Mouse (Mus musculus) stomach, embryonic 16.5 days (tissue): ENCODE data around the gene Pacsin2. TPM values are rescaled to one million over a fixed set of nuclear protein-coding genes. Genes with fewer than 3 reads are reported as not detected.

Experiments used
- ATAC-seq: fragments of 200-750 bp; cut with Nextera tagmentation; 2 replicates; pipeline ENCODE4 v1.8.0; 2017; ENCODE audit warnings: moderate number of reproducible peaks, moderate TSS enrichment; ENCODE audit not compliant: insufficient read depth, low FRiP score
- H3K27ac ChIP-seq: fragments of 300-500 bp; sonication (generic); 2 replicates; pipeline ENCODE4 v1.5.1; 2014; ENCODE audit warnings: low read length
- H3K27me3 ChIP-seq: fragments of 300-500 bp; sonication (generic); 2 replicates; pipeline ENCODE4 v1.6.1; 2014; ENCODE audit warnings: low read length, control low read depth, mixed read lengths; ENCODE audit not compliant: control insufficient read depth, insufficient read depth
- H3K36me3 ChIP-seq: fragments of 300-500 bp; sonication (generic); 2 replicates; pipeline ENCODE4 v1.6.1; 2014; ENCODE audit warnings: low read length; ENCODE audit not compliant: control insufficient read depth, insufficient read depth
- H3K4me1 ChIP-seq: fragments of 300-500 bp; sonication (generic); 2 replicates; pipeline ENCODE4 v1.6.1; 2014; ENCODE audit warnings: low read length, control low read depth, mixed read lengths; ENCODE audit not compliant: control insufficient read depth, insufficient read depth
- H3K4me2 ChIP-seq: fragments of 300-500 bp; sonication (generic); 2 replicates; pipeline ENCODE4 v1.6.1; 2014; ENCODE audit warnings: low read depth, low read length, mixed read lengths
- H3K4me3 ChIP-seq: fragments of 300-500 bp; sonication (generic); replicated peaks from 2 replicates; pipeline ENCODE4 v1.5.1; 2014; ENCODE audit warnings: mild to moderate bottlenecking, low read length
- H3K9ac ChIP-seq: fragments of 300-500 bp; sonication (generic); 2 replicates; pipeline ENCODE4 v1.6.1; 2014; ENCODE audit warnings: low read length
- H3K9me3 ChIP-seq: fragments of 300-500 bp; sonication (generic); replicated peaks from 2 replicates; pipeline ENCODE4 v1.6.1; 2016; ENCODE audit warnings: low read length, control low read depth; ENCODE audit not compliant: control insufficient read depth
- WGBS: fragments of 180-500 bp; shearing (Covaris S2); extraction: QIAGEN DNeasy Blood & Tissue Kit; methylation state at CpG from one replicate; pipeline ENCODE4 v1.1.7; 2014; 5-methylcytosine and 5-hydroxymethylcytosine counted together
- polyA plus RNA-seq: library from polyadenylated mRNA; unstranded; fragments of >200 nt; fragmentation: Nextera tagmentation; extraction: Ambion mirVana; gene quantifications from 2 replicates; pipeline ENCODE4 v1.2.1, GENCODE M21; 2015

The Pacsin2 gene
- polyA plus RNA-seq, 1 experiment from 2014 or later = 64.5 TPM

GRCm38 (mm10) chr15:83482645-83483224 is 18.3 kb upstream of the Pacsin2 start:
- no peaks in the 10 kb centered on the region for H3K27me3 ChIP-seq
- no peaks in the 10 kb centered on the region; the same call in 1 of the 2 replicates for H3K36me3 ChIP-seq
- no peak for ATAC-seq
- H3K4me2 ChIP-seq = no peak overlapping the region
- H3K4me1 ChIP-seq = no peaks in the 10 kb centered on the region
- 73% methylated on average over 8 of the region's 8 CpGs for WGBS
- H3K27ac ChIP-seq = no peak overlapping the region
- no peak overlapping the region for H3K9ac ChIP-seq
- H3K4me3 ChIP-seq = no peak overlapping the region
- H3K9me3 ChIP-seq = no peaks in the 10 kb centered on the region

GRCm38 (mm10) chr15:83481236-83481780 is 16.9 kb upstream of the Pacsin2 start:
- no peak overlapping the region for H3K4me2 ChIP-seq
- H3K27ac ChIP-seq = no peak overlapping the region
- H3K4me1 ChIP-seq = no peaks in the 10 kb centered on the region
- no peaks in the 10 kb centered on the region; the same call in 1 of the 2 replicates for H3K36me3 ChIP-seq
- H3K4me3 ChIP-seq = no peak overlapping the region
- 66% methylated on average over 10 of the region's 10 CpGs for WGBS
- H3K9ac ChIP-seq = no peak overlapping the region
- no peaks in the 10 kb centered on the region for H3K27me3 ChIP-seq
- ATAC-seq = no peak
- H3K9me3 ChIP-seq = no peaks in the 10 kb centered on the region

DNA sequence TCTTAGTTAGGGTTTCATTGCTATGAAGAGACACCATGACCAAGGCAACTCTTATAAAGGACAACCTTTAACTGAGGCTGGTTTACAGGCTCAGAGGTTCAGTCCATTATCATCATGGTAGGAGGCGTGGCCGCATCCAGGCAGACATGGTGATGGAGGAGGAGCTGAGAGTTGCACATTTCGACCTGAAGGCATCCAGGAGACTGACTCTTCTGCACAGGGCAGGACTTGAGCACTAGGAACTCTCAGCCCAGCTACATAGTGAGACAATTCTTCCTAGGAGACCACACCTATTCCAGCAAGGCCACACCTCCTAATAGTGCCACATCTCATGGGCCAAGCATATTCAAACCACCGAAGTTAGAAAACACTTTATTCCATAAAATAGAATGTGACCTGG is 15.4 kb upstream of the Pacsin2 start:
- no peak overlapping the region for H3K4me3 ChIP-seq
- no peaks in the 10 kb centered on the region for H3K36me3 ChIP-seq
- peaks cover 2% of the 10 kb centered on the region; the same call in 1 of the 2 replicates for H3K4me1 ChIP-seq
- H3K27me3 ChIP-seq = no peaks in the 10 kb centered on the region
- H3K4me2 ChIP-seq = no peak overlapping the region
- 85% methylated on average over 4 of the region's 4 CpGs for WGBS
- no peak overlapping the region for H3K27ac ChIP-seq
- no peak overlapping the region for H3K9ac ChIP-seq
- H3K9me3 ChIP-seq = no peaks in the 10 kb centered on the region
- no peak for ATAC-seq

- H3K9ac ChIP-seq = no peak overlapping the region
- no peak overlapping the region for H3K27ac ChIP-seq
- ATAC-seq = no peak
- H3K4me3 ChIP-seq = no peak overlapping the region
- no peak overlapping the region for H3K4me2 ChIP-seq
- H3K36me3 ChIP-seq = no peaks in the 10 kb centered on the region
- H3K9me3 ChIP-seq = no peaks in the 10 kb centered on the region
- H3K4me1 ChIP-seq = peaks cover 14% of the 10 kb centered on the region; the same call in 1 of the 2 replicates
- WGBS = 72% methylated on average over 3 of the region's 3 CpGs
- no peaks in the 10 kb centered on the region for H3K27me3 ChIP-seq
Observed at GRCm38 (mm10) chr15:83478096-83478495, 13.7 kb upstream of the Pacsin2 start.

DNA sequence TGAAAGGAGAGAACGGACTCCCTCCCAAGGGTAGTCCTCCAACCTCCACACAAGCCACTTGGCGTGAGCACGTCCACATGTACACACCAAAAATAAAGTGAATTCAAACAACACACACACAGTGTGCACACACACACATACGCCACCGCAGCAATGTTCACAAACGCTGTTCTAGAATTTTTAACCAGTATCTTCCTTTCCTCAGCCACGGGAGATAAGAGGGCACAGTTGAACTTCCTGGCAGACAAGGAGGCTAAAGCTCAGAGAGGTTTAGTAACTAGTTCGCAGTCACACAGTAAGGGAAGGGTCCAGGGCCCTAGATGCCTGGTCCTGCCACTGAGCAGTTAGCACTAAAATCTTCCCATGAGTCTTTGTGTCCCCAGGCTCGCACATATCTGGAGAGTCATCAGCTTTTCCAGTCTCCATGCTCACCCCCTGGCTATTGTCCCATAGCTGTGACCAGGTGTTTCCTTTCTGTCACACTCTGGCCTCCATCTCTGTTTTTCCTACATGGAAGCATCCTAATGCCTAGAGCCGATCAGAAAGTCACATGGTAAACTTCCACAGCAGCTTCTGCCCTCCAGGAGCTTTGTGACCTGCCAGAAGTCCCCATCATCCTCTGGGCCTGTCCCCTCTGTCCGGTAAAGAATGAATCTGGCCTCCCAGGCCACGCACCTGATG is 12.3 kb upstream of the Pacsin2 start:
- Histone ChIP-seq H3K9me3 (no peaks in the 10 kb centered on the region), H3K9ac (no peak overlapping the region), H3K27ac (no peak overlapping the region), H3K4me2 (no peak overlapping the region), H3K27me3 (no peaks in the 10 kb centered on the region), H3K36me3 (no peaks in the 10 kb centered on the region), H3K4me1 (peaks cover 14% of the 10 kb centered on the region; the same call in 1 of the 2 replicates), H3K4me3 (no peak overlapping the region)
- no peak for ATAC-seq
- WGBS = 72% methylated on average over 12 of the region's 12 CpGs

GRCm38 (mm10) chr15:83474466-83474836 is 10.0 kb upstream of the Pacsin2 start:
- peaks cover 14% of the 10 kb centered on the region; the same call in 1 of the 2 replicates for H3K4me1 ChIP-seq
- H3K9me3 ChIP-seq = no peaks in the 10 kb centered on the region
- peak overlapping the region; percentile 88 for H3K27ac ChIP-seq
- H3K9ac ChIP-seq = 0 out of 2 replicates have a peak overlapping the region, but pooled peaks have one; percentile 8
- H3K36me3 ChIP-seq = no peaks in the 10 kb centered on the region
- H3K4me3 ChIP-seq = no peak overlapping the region
- H3K27me3 ChIP-seq = no peaks in the 10 kb centered on the region
- peak; percentile 71 for ATAC-seq
- whole genome bisulfite sequencing = 21% methylated on average over 5 of the region's 5 CpGs
- peak overlapping the region; percentile 25; the same call in 1 of the 2 replicates for H3K4me2 ChIP-seq

GRCm38 (mm10) chr15:83473832-83474465 is 9.5 kb upstream of the Pacsin2 start:
- Histone ChIP-seq H3K4me2 (peak overlapping the region; percentile 25; the same call in 1 of the 2 replicates), H3K9me3 (no peaks in the 10 kb centered on the region), H3K4me1 (peaks cover 14% of the 10 kb centered on the region; the same call in 1 of the 2 replicates), H3K4me3 (no peak overlapping the region), H3K9ac (no peak overlapping the region), H3K36me3 (no peaks in the 10 kb centered on the region), H3K27me3 (no peaks in the 10 kb centered on the region), H3K27ac (peak overlapping the region; percentile 88)
- WGBS = 46% methylated on average over 10 of the region's 10 CpGs
- ATAC-seq = peak; percentile 95

GRCm38 (mm10) chr15:83473251-83473650 is 8.8 kb upstream of the Pacsin2 start:
- H3K4me1 ChIP-seq = peaks cover 14% of the 10 kb centered on the region; the same call in 1 of the 2 replicates
- no peaks in the 10 kb centered on the region for H3K27me3 ChIP-seq
- no peaks in the 10 kb centered on the region for H3K9me3 ChIP-seq
- H3K9ac ChIP-seq = no peak overlapping the region
- ATAC-seq = no peak
- no peak overlapping the region; the same call in 1 of the 2 replicates for H3K27ac ChIP-seq
- H3K4me3 ChIP-seq = no peak overlapping the region
- WGBS = 90% methylated on average over 1 of the region's 1 CpGs
- no peak overlapping the region for H3K4me2 ChIP-seq
- no peaks in the 10 kb centered on the region for H3K36me3 ChIP-seq

GRCm38 (mm10) chr15:83471476-83471875 is 7.1 kb upstream of the Pacsin2 start:
- no peak for ATAC-seq
- Histone ChIP-seq H3K27me3 (no peaks in the 10 kb centered on the region), H3K9ac (no peak overlapping the region), H3K4me1 (peaks cover 14% of the 10 kb centered on the region; the same call in 1 of the 2 replicates), H3K9me3 (no peaks in the 10 kb centered on the region), H3K36me3 (no peaks in the 10 kb centered on the region), H3K4me2 (no peak overlapping the region), H3K27ac (no peak overlapping the region), H3K4me3 (no peak overlapping the region)
- WGBS = 72% methylated on average over 7 of the region's 7 CpGs
